Mouse (Mus musculus): ENCODE data around the gene Gm13305. TPM values are rescaled to one million over a fixed set of nuclear protein-coding genes. Genes with fewer than 3 reads are reported as not detected.
"Not testable (repeated sequence)": the region's sequence is repeated elsewhere in the genome, so short reads cannot be mapped to it uniquely, and the experiment has no call there.

Gm13305 gene
- polyA plus RNA-seq (2012; ENCODE audit: insufficient read depth, insufficient read length, missing spikeins), result not detected in 2 replicates

- H3K4me3 ChIP-seq (ENCODE audit: insufficient read depth, low read depth, low read length); H3K27ac ChIP-seq (replicated peaks; ENCODE audit: low read depth, low read length); H3K4me1 ChIP-seq (ENCODE audit: control insufficient read depth, insufficient read depth, insufficient read length, low read length): not testable (repeated sequence)
Measured at GRCm38 (mm10) chr4:42168503-42168902, at the start of gene Gm13305. TSS of gene Gm13305 (minus strand) at chr4:42168603.

- H3K4me1 ChIP-seq (ENCODE audit: control insufficient read depth, insufficient read depth, insufficient read length, low read length); H3K27ac ChIP-seq (replicated peaks; ENCODE audit: low read depth, low read length); H3K4me3 ChIP-seq (ENCODE audit: insufficient read depth, low read depth, low read length): not testable (repeated sequence)
Measured at GRCm38 (mm10) chr4:42184980-42185372, 16.6 kb upstream of the Gm13305 start.

- not testable (repeated sequence) for H3K4me3 ChIP-seq (ENCODE audit: insufficient read depth, low read depth, low read length)
Measured at GRCm38 (mm10) chr4:42184324-42184979, 16.0 kb upstream of the Gm13305 start.

GRCm38 (mm10) chr4:42183234-42184197 is 15.1 kb upstream of the Gm13305 start:
- H3K27ac ChIP-seq (replicated peaks; ENCODE audit: low read depth, low read length); H3K4me3 ChIP-seq (ENCODE audit: insufficient read depth, low read depth, low read length); H3K4me1 ChIP-seq (ENCODE audit: control insufficient read depth, insufficient read depth, insufficient read length, low read length): not testable (repeated sequence)

More at GRCm38 (mm10) chr4:42184324-42184979, 16.0 kb upstream of the Gm13305 start:
- not testable (repeated sequence) for H3K27ac ChIP-seq (replicated peaks; ENCODE audit: low read depth, low read length); H3K4me1 ChIP-seq (ENCODE audit: control insufficient read depth, insufficient read depth, insufficient read length, low read length)

GRCm38 (mm10) chr4:42178243-42178642 is 9.8 kb upstream of the Gm13305 start:
- H3K4me3 ChIP-seq (ENCODE audit: insufficient read depth, low read depth, low read length); H3K27ac ChIP-seq (replicated peaks; ENCODE audit: low read depth, low read length); H3K4me1 ChIP-seq (ENCODE audit: control insufficient read depth, insufficient read depth, insufficient read length, low read length): not testable (repeated sequence)

GRCm38 (mm10) chr4:42153136-42153535 is 15.3 kb downstream of the Gm13305 start, which contains the start of gene Gm13306:
TSS of gene Gm13306 (plus strand) at chr4:42153436.
- not testable (repeated sequence) for H3K4me1 ChIP-seq (ENCODE audit: control insufficient read depth, insufficient read depth, insufficient read length, low read length); H3K27ac ChIP-seq (replicated peaks; ENCODE audit: low read depth, low read length); H3K4me3 ChIP-seq (ENCODE audit: insufficient read depth, low read depth, low read length)

- not testable (repeated sequence) for H3K4me1 ChIP-seq (ENCODE audit: control insufficient read depth, insufficient read depth, insufficient read length, low read length); H3K27ac ChIP-seq (replicated peaks; ENCODE audit: low read depth, low read length)
Measured at GRCm38 (mm10) chr4:42114517-42114916, 53.9 kb downstream of the Gm13305 start, which contains the start of gene Gm13304. TSS of gene Gm13304 (plus strand) at chr4:42114817.

More at GRCm38 (mm10) chr4:42114517-42114916, 53.9 kb downstream of the Gm13305 start, which contains the start of gene Gm13304:
- not testable (repeated sequence) for H3K4me3 ChIP-seq (ENCODE audit: insufficient read depth, low read depth, low read length)

Other genes starting within 250 kb of the Gm13305 start
- 1.4 TPM in 1 of 2 replicates, not detected in the other for gene Gm20878, start 227.0 kb downstream of the Gm13305 start, polyA plus RNA-seq (2012; ENCODE audit: insufficient read depth, insufficient read length, missing spikeins)
- gene Fam205a4, start 202.5 kb downstream of the Gm13305 start, polyA plus RNA-seq (2012; ENCODE audit: insufficient read depth, insufficient read length, missing spikeins), result not detected in 2 replicates
- gene Gm21093, start 133.9 kb downstream of the Gm13305 start, polyA plus RNA-seq (2012; ENCODE audit: insufficient read depth, insufficient read length, missing spikeins), result not detected in 2 replicates
- not detected in 2 replicates for gene Gm3893, start 77.4 kb downstream of the Gm13305 start, polyA plus RNA-seq (2012; ENCODE audit: insufficient read depth, insufficient read length, missing spikeins)
- not detected in 2 replicates for gene Gm13304, start 53.8 kb downstream of the Gm13305 start, polyA plus RNA-seq (2012; ENCODE audit: insufficient read depth, insufficient read length, missing spikeins)
- not detected in 2 replicates for gene Gm13306, start 15.2 kb downstream of the Gm13305 start, polyA plus RNA-seq (2012; ENCODE audit: insufficient read depth, insufficient read length, missing spikeins)
- 0.55 TPM in 1 of 2 replicates, not detected in the other for gene Gm10600, start 72.0 kb upstream of the Gm13305 start, polyA plus RNA-seq (2012; ENCODE audit: insufficient read depth, insufficient read length, missing spikeins)
- gene Ccl21b, start 87.2 kb upstream of the Gm13305 start, polyA plus RNA-seq (2012; ENCODE audit: insufficient read depth, insufficient read length, missing spikeins), result not detected in 2 replicates
- gene Gm21953, start 125.7 kb upstream of the Gm13305 start, polyA plus RNA-seq (2012; ENCODE audit: insufficient read depth, insufficient read length, missing spikeins), result not detected in 2 replicates
- gene Fam205a3, start 149.7 kb upstream of the Gm13305 start, polyA plus RNA-seq (2012; ENCODE audit: insufficient read depth, insufficient read length, missing spikeins), result not detected in 2 replicates

Measured in brown adipose tissue, adult 24 weeks (tissue).